Mouse (Mus musculus) kidney, adult 2 months (tissue): Measurements from ENCODE around the gene Nudt3.

ENCODE experiments used
- CTCF ChIP-seq: fragments of 200-500 bp; conservative IDR thresholded peaks from 2 replicates; pipeline ENCODE4 v1.5.1; 2011; ENCODE audit warnings: low read depth, mild to moderate bottlenecking, control low read depth, low read length, moderate library complexity, mixed read lengths; ENCODE audit not compliant: insufficient read depth, insufficient read length
- POLR2A ChIP-seq: fragments of 200-500 bp; IDR thresholded peaks from one replicate; pipeline ENCODE4 v1.6.1; 2011; ENCODE audit warnings: low read depth, low read length, control low read depth

DNA sequence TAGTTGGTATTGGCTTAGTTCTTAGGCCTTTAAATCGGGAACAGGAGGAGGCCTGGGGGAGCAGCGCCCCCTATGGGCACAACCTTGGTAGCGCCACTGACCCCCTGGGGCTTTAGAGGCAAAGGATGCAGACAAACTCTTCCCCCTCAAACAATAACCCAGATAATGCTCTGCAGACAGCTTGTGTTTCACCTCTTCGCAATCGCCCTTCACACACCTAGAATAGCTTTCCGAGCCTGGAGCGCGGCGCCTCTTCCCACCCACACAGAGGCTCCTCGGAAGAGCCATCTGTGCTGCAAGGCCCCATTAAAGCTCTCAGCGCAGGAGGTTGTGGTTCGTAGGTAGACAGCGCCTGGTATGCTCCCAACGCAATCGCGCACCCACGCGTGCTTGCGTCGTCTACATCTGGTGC, 15.6 kb upstream of the Nudt3 start:
- no peak for TF ChIP-seq POLR2A
- TF ChIP-seq CTCF: peak; percentile 53
